Mouse (Mus musculus): ENCODE data around the gene Tbc1d19. TPM values are rescaled to one million over a fixed set of nuclear protein-coding genes. Genes with fewer than 3 reads are reported as not detected.

Tbc1d19 gene
- total RNA-seq (2021) = 10 to 100 TPM; 39.7 to 41.1 TPM
- long read RNA-seq, experiment 1, transcript Tbc1d19-201 (21 exons, 2,273 nt) = major isoform, 9 of 17 reads
- long read RNA-seq, experiment 1, partial matches to known transcripts = 2 of 17 reads
- long read RNA-seq, experiment 1, other reads (novel, unspliced or antisense) = 6 of 17 reads
- long read RNA-seq, experiment 2, transcript Tbc1d19-201 (21 exons, 2,273 nt) = major isoform, 17 of 27 reads
- long read RNA-seq, experiment 2, partial matches to known transcripts = 3 of 27 reads
- long read RNA-seq, experiment 2, other reads (novel, unspliced or antisense) = 7 of 27 reads

- DNase-seq (ENCODE audit: low spot score in 2 of 2) = peak; percentile 68 to 79
Observed at GRCm38 (mm10) chr5:53809115-53809991, at the start of gene Tbc1d19. Gene Tbc1d19 (plus strand): TSS chr5:53809606.

DNA sequence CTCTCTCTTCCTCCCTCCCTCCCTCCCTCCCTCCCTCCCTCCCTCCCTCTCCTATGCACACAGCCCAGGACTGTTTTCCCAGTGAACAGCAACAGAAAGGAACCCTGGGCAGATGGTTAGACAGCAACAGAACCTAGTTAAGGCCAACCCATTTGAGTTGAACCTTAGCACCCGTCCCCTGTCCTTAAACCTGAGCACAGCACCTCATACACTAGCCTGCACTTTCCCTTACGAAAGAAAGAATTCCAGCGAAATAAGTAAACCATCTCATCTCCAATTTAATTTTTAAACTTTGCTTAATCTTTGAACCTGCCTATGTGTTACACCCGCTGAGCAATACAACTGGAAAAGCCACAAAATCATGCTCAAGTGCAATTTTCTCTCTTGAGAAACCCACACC is 49.5 kb upstream of the Tbc1d19 start:
- DNase-seq (ENCODE audit: low spot score in 2 of 2) = no peak

DNA sequence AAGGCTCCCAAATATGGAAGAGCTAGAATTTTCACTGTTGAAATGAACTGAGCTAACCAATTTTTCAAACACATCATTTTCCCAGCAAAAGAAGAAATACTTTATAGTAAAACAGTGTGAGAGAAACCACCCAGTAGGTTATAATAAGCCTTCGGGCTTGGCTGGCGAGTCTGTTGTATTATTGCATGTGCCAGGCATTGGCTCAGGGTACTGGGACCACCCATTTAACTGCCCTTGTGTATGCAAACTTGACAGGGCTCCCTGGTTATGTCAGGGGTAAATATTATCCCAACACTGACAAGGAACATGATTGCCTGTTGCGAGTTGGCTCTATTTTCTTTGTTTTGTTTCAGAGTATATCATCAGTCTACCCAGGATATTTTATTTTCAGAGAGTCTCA is 48.5 kb upstream of the Tbc1d19 start:
- DNase-seq (ENCODE audit: low spot score in 2 of 2) = no peak

GRCm38 (mm10) chr5:53761346-53761745 is 48.1 kb upstream of the Tbc1d19 start:
- no peak for DNase-seq (ENCODE audit: low spot score in 2 of 2)

DNA sequence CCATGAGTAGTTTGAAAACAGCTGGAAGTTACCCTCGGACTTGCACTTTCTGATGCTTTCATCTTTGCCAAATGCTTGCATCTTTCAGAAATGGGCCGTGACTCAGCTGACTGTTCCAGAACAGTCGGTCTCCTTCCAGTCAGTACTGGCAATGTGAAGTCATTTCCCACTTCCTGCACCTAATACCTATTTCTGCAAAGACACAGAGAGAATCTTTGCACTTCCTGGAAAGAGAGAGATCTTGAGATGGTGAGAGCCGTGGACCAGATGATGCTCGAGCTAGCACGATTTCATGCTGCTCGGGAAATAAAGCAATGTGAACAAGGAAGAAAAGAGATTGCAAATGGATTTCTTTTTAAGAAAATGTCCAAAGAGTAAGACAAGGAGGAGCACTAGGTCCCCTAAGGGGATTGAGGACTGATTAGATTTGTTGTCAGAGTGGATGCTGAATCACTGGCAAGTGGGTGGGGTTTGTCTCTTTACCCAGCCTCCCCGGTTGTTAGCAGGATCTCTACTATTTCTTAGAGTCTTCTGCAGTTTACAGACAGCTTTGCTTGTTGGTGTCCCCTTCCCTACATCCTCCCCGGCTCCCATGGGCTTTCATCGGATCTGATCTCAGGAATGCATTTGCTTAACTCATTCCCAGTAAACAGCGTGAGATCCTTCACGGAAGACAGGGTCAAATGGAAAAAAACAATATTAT is 24.4 kb upstream of the Tbc1d19 start:
- no peak for DNase-seq (ENCODE audit: low spot score in 2 of 2)

DNA sequence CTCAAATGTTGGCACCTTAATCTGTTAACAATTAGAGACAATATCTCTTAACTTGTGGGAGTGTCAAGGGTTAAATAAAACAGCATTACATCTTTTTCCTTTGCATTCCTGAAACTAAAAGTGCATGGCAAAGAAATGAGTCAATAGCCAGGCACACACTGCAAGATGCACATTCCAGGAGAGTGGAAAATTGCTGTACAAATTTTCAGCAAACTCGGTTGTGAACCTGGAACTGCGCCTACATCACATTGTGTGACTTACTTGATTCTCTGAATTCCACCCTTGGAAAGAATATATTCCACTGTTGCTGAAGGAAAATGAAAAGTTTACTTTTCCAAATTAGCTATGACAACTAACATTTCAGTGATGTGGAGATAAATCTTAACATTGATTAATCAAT is 8.0 kb upstream of the Tbc1d19 start:
- DNase-seq (ENCODE audit: low spot score in 2 of 2) = no peak

DNA sequence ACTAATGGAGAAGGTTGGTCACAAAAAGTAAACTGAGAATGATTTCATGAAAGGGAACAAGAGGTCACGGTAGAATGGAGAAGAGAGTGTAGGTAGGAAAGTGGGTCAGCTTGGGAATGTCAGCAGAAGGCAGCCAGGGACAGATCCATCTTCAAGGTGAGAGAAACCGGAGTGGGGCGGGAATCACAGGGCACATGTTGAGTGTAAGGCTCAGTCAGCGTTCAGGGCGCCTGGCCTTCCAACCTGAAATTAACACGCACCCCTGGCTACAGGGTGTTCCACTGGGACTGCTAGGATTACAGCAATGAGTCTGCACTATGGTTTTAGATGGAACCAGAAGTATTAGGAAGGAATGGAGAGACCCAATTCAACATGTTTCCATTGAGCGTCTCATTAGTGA is 10.3 kb downstream of the Tbc1d19 start:
- DNase-seq (ENCODE audit: low spot score in 2 of 2) = no peak

DNA sequence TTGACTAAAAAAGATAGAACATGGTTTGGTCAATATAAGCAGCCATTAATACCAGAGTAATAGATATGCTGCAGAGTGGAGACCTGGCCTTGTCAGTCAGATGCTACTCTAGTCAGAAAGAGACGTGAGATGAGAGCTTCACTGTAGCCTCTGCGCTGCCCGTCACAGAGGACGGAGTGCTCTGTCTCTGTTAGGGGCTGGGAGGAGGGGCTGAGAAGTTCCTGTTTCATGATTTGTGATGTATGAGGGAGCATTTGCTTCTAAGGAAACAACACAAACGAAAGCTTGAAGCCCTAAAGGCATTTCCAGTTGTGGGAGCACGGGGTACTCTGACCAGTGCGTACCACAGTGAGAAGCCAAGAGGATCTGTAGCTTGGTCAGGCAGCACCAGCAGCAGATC is 16.5 kb downstream of the Tbc1d19 start:
- no peak for DNase-seq (ENCODE audit: low spot score in 2 of 2)

GRCm38 (mm10) chr5:53834489-53834888 is 25.1 kb downstream of the Tbc1d19 start:
- DNase-seq (ENCODE audit: low spot score in 2 of 2) = no peak

- DNase-seq (ENCODE audit: low spot score in 2 of 2) = no peak
Observed at GRCm38 (mm10) chr5:53841256-53841655, 31.9 kb downstream of the Tbc1d19 start.

- no peak for DNase-seq (ENCODE audit: low spot score in 2 of 2)
Observed at GRCm38 (mm10) chr5:53848294-53848942, 39.0 kb downstream of the Tbc1d19 start.

GRCm38 (mm10) chr5:53852574-53852973 is 43.2 kb downstream of the Tbc1d19 start:
- no peak for DNase-seq (ENCODE audit: low spot score in 2 of 2)

GRCm38 (mm10) chr5:53854561-53854960 is 45.2 kb downstream of the Tbc1d19 start:
- no peak for DNase-seq (ENCODE audit: low spot score in 2 of 2)

DNA sequence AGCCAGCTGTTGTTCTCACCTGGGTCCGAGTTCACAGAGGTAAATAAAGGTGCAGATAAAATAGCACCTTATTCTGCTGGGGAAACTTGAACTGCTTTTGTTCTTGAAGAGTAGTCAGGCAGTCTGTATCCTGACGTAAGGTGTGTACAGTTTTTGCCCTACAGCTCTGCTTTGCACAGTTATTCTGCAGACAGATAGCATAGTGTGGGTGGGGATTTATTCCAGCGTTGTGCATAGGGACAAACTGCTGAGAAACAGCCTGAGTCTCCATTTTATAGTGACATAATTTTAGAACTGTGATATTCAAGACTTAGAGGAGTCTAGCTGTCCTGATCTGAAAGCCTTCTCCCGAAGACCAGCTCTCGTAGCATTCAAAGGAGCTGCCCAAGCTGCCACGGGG is 46.6 kb downstream of the Tbc1d19 start:
- no peak for DNase-seq (ENCODE audit: low spot score in 2 of 2)

DNA sequence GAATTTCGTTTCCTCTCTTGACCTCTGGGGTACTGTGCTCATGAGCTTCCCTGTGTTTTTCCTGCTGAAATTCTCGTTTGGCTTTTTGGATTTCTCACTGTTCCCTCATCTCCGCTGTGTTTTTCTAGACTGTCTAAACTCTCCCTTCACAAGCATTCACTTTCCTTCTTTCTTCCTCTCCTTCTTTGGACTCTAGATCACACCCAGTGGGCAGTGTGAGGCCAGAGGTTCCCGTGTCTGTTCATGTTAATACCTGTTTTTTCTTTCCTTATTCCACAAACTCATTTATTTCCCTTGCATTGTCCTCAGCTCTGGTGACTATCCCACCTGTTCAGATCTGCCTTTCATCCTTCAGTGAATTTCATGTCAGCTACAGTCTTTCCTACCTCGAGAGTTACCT is 55.7 kb downstream of the Tbc1d19 start:
- DNase-seq (ENCODE audit: low spot score in 2 of 2) = no peak

DNA sequence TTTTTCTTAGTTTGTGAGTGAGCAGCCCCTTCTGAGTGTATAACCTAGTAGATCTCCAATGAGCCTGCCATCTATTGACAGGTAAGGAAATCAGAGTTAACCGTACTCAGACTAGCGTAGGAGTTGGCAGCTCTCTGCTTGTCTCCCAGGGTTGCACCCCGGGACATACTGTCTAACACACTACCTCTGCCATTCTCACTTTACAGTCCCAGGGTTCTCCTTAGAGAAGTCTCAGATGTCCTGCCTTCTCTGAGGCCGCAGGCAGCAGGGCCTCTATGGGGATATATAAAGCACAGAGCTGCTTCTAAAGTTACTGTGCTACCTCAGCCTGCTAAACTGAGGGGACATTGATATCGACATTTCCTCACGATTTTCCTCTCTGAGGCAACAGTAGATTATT is 56.6 kb downstream of the Tbc1d19 start:
- no peak for DNase-seq (ENCODE audit: low spot score in 2 of 2)

- DNase-seq (ENCODE audit: low spot score in 2 of 2) = peak; percentile 10 to 11
Observed at GRCm38 (mm10) chr5:53871665-53872312, 62.4 kb downstream of the Tbc1d19 start.

DNA sequence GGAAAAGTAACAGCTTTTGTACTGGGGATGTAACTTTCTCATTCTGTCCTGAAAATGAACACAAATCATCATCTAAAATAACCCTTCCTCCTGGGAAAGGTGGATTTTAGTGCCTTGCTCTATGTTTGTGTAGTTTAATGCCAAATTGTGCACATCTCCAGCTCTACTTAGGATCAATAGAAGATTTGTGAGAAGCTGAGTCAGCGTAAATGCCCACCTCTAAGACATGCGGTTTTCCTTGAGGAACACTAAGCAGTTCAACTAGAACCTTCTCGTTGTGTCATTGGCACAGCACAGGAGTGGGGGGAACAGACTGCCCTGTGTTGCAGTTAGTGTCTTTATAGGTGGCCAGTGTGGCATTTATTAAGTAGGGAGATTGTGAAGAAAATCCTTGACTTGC is 65.6 kb downstream of the Tbc1d19 start:
- DNase-seq (ENCODE audit: low spot score in 2 of 2) = no peak

- DNase-seq (ENCODE audit: low spot score in 2 of 2) = no peak
Observed at GRCm38 (mm10) chr5:53880724-53881123, 71.3 kb downstream of the Tbc1d19 start.

GRCm38 (mm10) chr5:53881381-53881990 is 72.1 kb downstream of the Tbc1d19 start:
- DNase-seq (ENCODE audit: low spot score in 2 of 2) = no peak

All from adrenal gland, postnatal 4 days (tissue).